Mouse (Mus musculus) limb, embryonic 11.5 days (tissue): ENCODE measurements around the gene Zgrf1. TPM values are rescaled to one million over a fixed set of nuclear protein-coding genes. Genes with fewer than 3 reads are reported as not detected.

ENCODE experiments used
- ATAC-seq: fragments of 200-750 bp; cut with Nextera tagmentation; 2 replicates; pipeline ENCODE4 v1.8.0; 2017; ENCODE audit warnings: low read depth; ENCODE audit not compliant: insufficient number of reproducible peaks, low FRiP score, low TSS enrichment
- DNase-seq: peaks from one replicate; pipeline ENCODE4 v3.0.0-alpha.2; 2015; ENCODE audit warnings: low spot score
- H3K27ac ChIP-seq: fragments of 300-500 bp; sonication (generic); replicated peaks from 2 replicates; pipeline ENCODE4 v1.5.1; 2014; ENCODE audit warnings: low read depth, mild to moderate bottlenecking, low read length
- H3K27me3 ChIP-seq: fragments of 300-500 bp; sonication (generic); 2 replicates; pipeline ENCODE4 v1.6.1; 2014; ENCODE audit warnings: mild to moderate bottlenecking, low read length, mixed read lengths; ENCODE audit not compliant: control insufficient read depth, insufficient read depth
- H3K36me3 ChIP-seq: fragments of 300-500 bp; sonication (generic); 2 replicates; pipeline ENCODE4 v1.6.1; 2014; ENCODE audit warnings: mild to moderate bottlenecking, low read length, moderate library complexity, mixed read lengths; ENCODE audit not compliant: control insufficient read depth, insufficient read depth
- H3K4me1 ChIP-seq: fragments of 300-500 bp; sonication (generic); 2 replicates; pipeline ENCODE4 v1.6.1; 2014; ENCODE audit warnings: low read length, mixed read lengths; ENCODE audit not compliant: control insufficient read depth, insufficient read depth
- H3K4me2 ChIP-seq: fragments of 300-500 bp; sonication (generic); 2 replicates; pipeline ENCODE4 v1.6.1; 2014; ENCODE audit warnings: low read depth, mild to moderate bottlenecking, moderate library complexity; ENCODE audit not compliant: severe bottlenecking
- H3K4me3 ChIP-seq: fragments of 300-500 bp; sonication (generic); 2 replicates; pipeline ENCODE4 v1.5.1; 2014; ENCODE audit warnings: low read depth, low read length
- H3K9ac ChIP-seq: fragments of 300-500 bp; sonication (generic); 2 replicates; pipeline ENCODE4 v1.6.1; 2014; ENCODE audit warnings: mild to moderate bottlenecking, low read length
- H3K9me3 ChIP-seq: fragments of 300-500 bp; sonication (generic); 2 replicates; pipeline ENCODE4 v1.6.1; 2016; ENCODE audit warnings: low read length; ENCODE audit not compliant: control insufficient read depth
- WGBS: fragments of 180-500 bp; shearing (Covaris S2); extraction: QIAGEN DNeasy Blood & Tissue Kit; methylation state at CpG from one replicate; pipeline ENCODE4 v1.1.7; 2014; 5-methylcytosine and 5-hydroxymethylcytosine counted together
- polyA plus RNA-seq: library from polyadenylated mRNA; unstranded; fragments of >200 nt; fragmentation: Nextera tagmentation; extraction: Ambion mirVana; gene quantifications from 2 replicates; pipeline ENCODE4 v1.2.1, GENCODE M21; 2014

The Zgrf1 gene
- polyA plus RNA-seq, 1 experiment from 2014 or later: 11.4 TPM

DNA sequence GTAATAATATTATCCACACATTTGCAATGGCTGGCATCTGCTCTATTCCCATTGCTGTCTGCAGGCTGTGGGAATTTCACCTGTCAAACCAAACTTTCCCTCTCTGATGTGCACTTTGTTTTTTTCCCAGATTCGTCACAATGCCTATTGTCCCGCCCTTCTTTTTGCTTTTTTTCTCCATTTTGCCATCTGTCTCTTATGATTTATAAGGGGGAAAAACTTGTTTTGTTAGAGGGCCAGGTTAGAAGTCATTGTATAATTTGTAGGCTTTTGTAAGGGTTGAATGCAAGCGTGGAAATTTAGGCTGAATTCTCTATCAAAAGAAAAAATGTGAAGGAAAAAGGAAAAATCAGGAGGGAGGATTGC lies 81.7 kb downstream of the Zgrf1 start:
- Histone ChIP-seq H3K36me3 (no peaks in the 10 kb centered on the region), H3K27ac (no peak overlapping the region), H3K4me2 (no peak overlapping the region), H3K4me3 (no peak overlapping the region), H3K9me3 (no peaks in the 10 kb centered on the region), H3K27me3 (peaks cover 87% of the 10 kb centered on the region), H3K4me1 (peaks cover 12% of the 10 kb centered on the region), H3K9ac (no peak overlapping the region)
- WGBS: 6% methylated on average over 3 of the region's 3 CpGs
- ATAC-seq: no peak
- no peak for DNase-seq

DNA sequence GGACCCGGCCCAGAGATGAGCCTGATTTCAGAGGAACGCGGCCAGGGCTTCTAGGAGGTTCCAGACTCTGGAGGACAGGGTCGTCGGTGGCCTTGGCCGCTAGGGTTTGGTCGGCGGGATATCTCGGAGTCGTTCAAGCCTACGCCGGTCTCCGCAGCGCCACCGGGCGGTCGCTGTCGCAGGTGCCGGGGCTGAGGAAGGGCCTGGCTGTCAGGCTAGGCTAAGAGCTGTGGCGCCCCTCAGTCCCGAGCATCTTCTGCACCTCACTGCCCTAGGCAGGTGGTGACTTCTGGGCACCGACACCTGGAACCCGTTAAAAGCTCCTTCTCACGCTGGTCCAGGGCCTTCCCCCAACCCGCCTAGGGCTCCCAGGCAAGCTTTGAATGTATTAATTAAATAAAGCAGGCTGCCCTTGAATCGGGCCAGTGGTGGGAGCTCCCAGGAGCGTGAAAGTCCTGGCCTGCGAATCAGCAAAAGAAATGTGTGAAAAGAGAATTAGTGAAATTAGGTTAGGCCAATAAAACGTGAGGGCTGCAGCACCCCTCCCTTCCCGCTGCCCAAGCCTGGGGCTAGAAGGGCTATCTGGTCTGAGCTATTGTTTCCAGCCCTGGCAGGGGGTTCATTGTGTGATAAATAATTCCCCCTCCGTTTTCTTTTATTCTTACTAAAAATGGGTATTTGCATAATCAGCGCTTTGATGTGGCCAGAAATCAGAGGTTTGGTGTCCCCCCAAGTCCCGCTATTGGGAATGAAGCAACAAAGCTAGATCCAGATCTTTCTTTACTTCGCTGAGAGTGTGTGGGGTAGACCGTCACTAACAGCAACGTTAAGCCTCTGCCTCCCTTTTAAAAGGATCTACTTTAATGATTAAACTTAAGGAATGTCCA lies 86.8 kb downstream of the Zgrf1 start:
- Histone ChIP-seq H3K36me3 (no peaks in the 10 kb centered on the region), H3K4me3 (no peak overlapping the region), H3K9ac (no peak overlapping the region), H3K4me1 (no peaks in the 10 kb centered on the region), H3K4me2 (no peak overlapping the region), H3K9me3 (no peaks in the 10 kb centered on the region), H3K27me3 (peaks cover 77% of the 10 kb centered on the region), H3K27ac (no peak overlapping the region)
- 1% methylated on average over 36 of the region's 36 CpGs for WGBS
- peak; percentile 81 for ATAC-seq
- peak; percentile 86 for DNase-seq

DNA sequence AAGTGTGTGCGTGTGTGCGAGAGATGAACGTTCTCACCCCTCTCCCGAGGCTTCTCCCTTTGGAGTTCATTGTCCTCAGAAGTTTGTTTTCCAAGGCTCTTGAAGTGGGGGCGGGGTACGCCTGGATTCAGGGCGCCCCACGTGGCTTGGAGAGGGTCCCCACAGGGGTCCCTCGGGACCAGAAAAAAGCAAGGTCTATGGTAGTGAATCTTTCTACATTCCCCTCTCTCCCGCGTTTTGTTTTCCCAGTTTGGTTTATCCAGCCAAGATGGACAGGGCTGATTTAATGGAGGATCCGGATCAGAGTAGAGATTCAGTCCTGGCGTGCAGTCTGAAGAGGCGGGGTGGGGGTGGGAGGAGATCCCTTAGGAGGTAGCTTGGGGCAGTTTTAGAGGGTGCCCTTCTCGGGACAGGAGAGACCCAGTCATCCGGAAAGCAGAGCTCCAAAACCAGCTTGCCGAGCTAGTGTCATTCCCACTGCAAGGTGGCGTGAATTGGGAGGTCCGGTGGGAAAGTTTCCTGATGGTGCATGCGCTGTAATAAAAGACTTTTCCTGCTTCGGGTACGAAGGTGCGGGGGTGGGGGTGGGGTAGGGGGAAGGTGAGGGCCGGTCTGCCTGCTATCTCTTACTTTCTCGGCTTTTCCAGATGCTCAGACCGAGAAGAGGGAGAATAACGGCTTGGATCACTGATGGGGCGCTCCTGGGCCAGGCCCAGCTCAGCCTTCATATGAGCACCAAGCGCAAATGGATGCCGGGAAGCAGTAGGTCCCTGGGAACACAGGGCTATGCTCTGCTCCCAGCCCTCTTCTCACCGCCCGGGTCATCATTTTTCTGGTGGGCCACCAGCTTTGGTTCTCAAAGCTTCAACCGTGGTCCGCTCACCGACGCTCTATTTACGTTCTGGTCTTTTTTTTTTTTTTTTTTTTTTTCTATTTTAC lies 87.7 kb downstream of the Zgrf1 start:
- Histone ChIP-seq H3K27ac (no peak overlapping the region), H3K36me3 (no peaks in the 10 kb centered on the region), H3K9me3 (no peaks in the 10 kb centered on the region), H3K4me3 (no peak overlapping the region), H3K4me2 (no peak overlapping the region), H3K4me1 (no peaks in the 10 kb centered on the region), H3K9ac (no peak overlapping the region), H3K27me3 (peaks cover 76% of the 10 kb centered on the region)
- 2% methylated on average over 37 of the region's 37 CpGs for WGBS
- ATAC-seq: no peak
- peak; percentile 48 for DNase-seq

DNA sequence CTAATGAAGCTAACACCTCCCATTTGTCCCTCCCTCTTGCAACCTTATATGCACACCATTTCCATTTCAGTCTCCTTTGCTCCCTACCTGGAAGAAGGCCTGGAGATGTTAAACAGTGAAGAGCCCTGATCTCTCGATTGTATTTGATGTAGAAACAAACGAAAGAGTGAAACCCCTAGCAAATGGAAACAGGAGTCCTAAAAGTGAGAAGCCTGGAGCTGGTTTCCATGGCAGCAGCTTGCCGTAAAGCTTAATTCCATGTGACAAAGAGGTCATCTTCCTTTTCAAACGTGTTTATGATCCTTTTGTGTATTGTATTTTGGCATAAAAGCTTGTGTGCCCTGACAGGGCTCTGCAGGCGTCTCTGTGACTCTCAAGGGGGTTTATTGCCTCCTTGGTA lies 88.9 kb downstream of the Zgrf1 start:
- no peak overlapping the region for H3K4me2 ChIP-seq
- H3K9ac ChIP-seq: no peak overlapping the region
- 2% methylated on average over 5 of the region's 5 CpGs for WGBS
- H3K4me1 ChIP-seq: no peaks in the 10 kb centered on the region
- no peak for DNase-seq
- no peak overlapping the region for H3K27ac ChIP-seq
- ATAC-seq: no peak
- H3K36me3 ChIP-seq: no peaks in the 10 kb centered on the region
- H3K4me3 ChIP-seq: no peak overlapping the region
- peaks cover 68% of the 10 kb centered on the region for H3K27me3 ChIP-seq
- no peaks in the 10 kb centered on the region for H3K9me3 ChIP-seq

DNA sequence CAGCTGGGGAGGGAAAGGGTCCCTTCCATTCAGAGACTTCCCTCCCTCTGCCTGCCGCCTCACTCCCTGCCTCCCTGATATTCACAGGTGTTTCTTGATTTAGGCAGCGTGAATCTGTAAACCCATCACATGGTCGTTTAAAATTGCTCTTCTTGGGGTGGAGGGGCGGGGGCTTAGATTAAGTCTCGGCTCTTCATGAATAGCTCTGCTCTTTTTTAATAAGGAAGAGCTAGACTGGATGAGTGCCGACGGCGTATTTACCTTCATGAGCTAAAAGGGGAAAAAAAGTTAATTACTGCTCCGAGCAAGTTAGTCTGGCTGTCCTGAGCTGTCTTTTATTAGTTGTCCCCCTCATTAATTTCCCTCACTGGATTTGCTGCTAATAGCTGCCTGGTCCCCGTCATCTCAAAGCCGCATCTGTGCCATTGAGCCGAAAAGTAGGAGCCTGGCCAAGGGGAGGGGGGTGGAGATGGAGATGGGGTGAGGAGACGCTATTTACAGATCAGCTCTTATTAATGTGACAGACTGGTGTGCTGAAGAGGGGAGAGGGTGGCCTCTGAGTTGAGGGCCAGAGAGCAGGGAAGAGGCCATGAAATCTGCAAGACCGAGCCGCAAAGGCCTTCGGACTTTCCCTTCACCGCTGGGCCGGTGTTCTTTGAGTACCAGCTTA lies 93.0 kb downstream of the Zgrf1 start:
- Histone ChIP-seq H3K36me3 (no peaks in the 10 kb centered on the region), H3K4me1 (no peaks in the 10 kb centered on the region), H3K4me2 (no peak overlapping the region), H3K27me3 (peaks cover 31% of the 10 kb centered on the region), H3K27ac (no peak overlapping the region), H3K9ac (no peak overlapping the region), H3K4me3 (no peak overlapping the region), H3K9me3 (no peaks in the 10 kb centered on the region)
- no peak for DNase-seq
- no peak for ATAC-seq
- 35% methylated on average over 18 of the region's 18 CpGs for whole genome bisulfite sequencing

DNA sequence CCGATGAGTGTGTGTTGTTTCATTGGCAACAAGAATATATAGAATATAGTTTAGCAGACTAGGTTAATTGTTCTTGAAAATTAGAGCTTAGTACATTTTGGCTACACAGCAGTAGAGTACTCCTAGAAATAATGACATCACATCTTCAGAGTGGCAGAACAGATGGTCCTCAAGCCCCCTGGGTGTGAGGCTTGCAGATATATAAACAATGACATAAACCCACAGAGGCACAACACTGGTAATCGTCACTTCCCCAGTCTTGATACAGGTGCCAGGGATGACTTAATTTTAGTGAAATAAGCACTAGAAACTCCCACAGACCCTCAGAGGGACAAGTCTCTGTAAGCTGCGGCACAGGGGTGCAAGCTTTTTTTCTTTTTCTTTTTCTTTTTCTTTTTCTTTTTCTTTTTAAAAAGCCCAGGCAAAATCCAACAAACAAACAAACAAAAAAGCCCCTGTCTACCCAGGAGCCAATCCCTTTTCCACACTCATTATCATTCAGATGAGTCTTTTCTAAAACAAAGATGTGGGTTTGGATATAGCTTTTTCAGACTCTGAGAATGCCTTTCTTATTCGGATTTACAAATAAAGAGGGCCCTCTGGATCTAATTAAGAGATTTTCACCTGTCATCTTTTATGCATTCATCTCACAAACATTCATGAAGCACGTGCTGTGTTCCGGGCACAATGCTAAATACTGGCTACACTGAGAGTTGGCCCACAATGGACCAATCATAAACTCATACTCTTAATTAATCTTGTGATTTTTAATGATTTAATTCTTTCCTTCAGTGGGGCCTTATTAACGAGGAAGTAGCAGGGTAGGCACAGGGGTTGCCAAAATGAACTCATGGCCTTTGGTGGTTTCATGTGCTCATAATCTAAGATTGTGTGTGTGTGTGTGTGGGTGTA lies 98.7 kb downstream of the Zgrf1 start:
- no peaks in the 10 kb centered on the region for H3K9me3 ChIP-seq
- H3K27ac ChIP-seq: no peak overlapping the region
- 0 out of 2 replicates have a peak, but pooled peaks cover 2% of the 10 kb centered on the region for H3K27me3 ChIP-seq
- no peaks in the 10 kb centered on the region for H3K36me3 ChIP-seq
- H3K9ac ChIP-seq: no peak overlapping the region
- 51% methylated on average over 7 of the region's 7 CpGs for WGBS
- H3K4me3 ChIP-seq: no peak overlapping the region
- no peak overlapping the region for H3K4me2 ChIP-seq
- H3K4me1 ChIP-seq: no peaks in the 10 kb centered on the region
- DNase-seq (no peak), ATAC-seq (no peak)

DNA sequence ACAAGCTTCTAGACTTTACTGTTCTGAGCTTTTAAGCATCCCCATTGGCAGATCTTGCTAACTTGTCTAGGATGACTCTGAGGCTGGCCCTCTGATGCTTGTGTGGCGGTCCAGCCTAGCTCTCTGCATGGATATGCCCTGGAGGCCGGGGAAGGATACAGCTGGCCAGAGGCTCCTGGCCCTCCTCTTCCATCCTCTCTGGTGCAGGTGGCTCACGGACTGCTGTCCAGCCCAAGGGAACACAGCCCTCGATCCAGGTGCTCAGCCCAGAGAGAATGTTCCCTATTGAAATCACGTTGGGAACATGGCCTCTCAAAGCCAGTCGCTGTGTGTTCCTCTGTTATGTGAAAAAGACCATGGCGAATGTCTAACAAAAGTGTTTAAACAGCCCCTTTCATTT lies 107.4 kb downstream of the Zgrf1 start:
- no peak overlapping the region for H3K4me3 ChIP-seq
- no peak overlapping the region for H3K27ac ChIP-seq
- H3K27me3 ChIP-seq: no peaks in the 10 kb centered on the region
- H3K36me3 ChIP-seq: no peaks in the 10 kb centered on the region
- ATAC-seq (no peak), DNase-seq (no peak)
- H3K9ac ChIP-seq: no peak overlapping the region
- WGBS: 75% methylated on average over 7 of the region's 7 CpGs
- no peaks in the 10 kb centered on the region for H3K4me1 ChIP-seq
- H3K9me3 ChIP-seq: no peaks in the 10 kb centered on the region
- H3K4me2 ChIP-seq: no peak overlapping the region
